Mouse (Mus musculus) gastrocnemius, postnatal 10 days (tissue): ENCODE measurements around the gene Pcdh15. TPM values are rescaled to one million over a fixed set of nuclear protein-coding genes. Genes with fewer than 3 reads are reported as not detected.

Source experiments
- DNase-seq: peaks from one replicate; pipeline ENCODE4 v3.0.0; 2021; ENCODE audit warnings: mixed read lengths
- total RNA-seq, 2 experiments: library from RNA; stranded (reverse); gene quantifications; 2 replicates each; pipeline ENCODE4 v1.2.3; 2021

Pcdh15 gene
- total RNA-seq, 2 experiments from 2014 or later, result 0.14 to 0.41 TPM

GRCm38 (mm10) chr10:73953362-73953761, 854.2 kb downstream of the Pcdh15 start:
- no peak for DNase-seq

- DNase-seq, result no peak
Observed at GRCm38 (mm10) chr10:73984057-73984456, 884.9 kb downstream of the Pcdh15 start.

- DNase-seq, result no peak
Observed at GRCm38 (mm10) chr10:74008836-74009235, 909.7 kb downstream of the Pcdh15 start.

- DNase-seq, result no peak
Observed at GRCm38 (mm10) chr10:74023091-74023490, 923.9 kb downstream of the Pcdh15 start.

- no peak for DNase-seq
Observed at GRCm38 (mm10) chr10:74053059-74053458, 953.9 kb downstream of the Pcdh15 start.

GRCm38 (mm10) chr10:74086653-74087052, 987.5 kb downstream of the Pcdh15 start:
- DNase-seq, result no peak

- no peak for DNase-seq
Observed at GRCm38 (mm10) chr10:74098296-74098695, 999.2 kb downstream of the Pcdh15 start.

GRCm38 (mm10) chr10:74114107-74114506, 1015.0 kb downstream of the Pcdh15 start:
- DNase-seq, result no peak

GRCm38 (mm10) chr10:74116817-74117216, 1017.7 kb downstream of the Pcdh15 start:
- DNase-seq, result no peak

GRCm38 (mm10) chr10:74123421-74123820, 1024.3 kb downstream of the Pcdh15 start:
- no peak for DNase-seq

GRCm38 (mm10) chr10:74129192-74129591, 1030.0 kb downstream of the Pcdh15 start:
- no peak for DNase-seq

- DNase-seq, result no peak
Observed at GRCm38 (mm10) chr10:74129665-74130064, 1030.5 kb downstream of the Pcdh15 start.

GRCm38 (mm10) chr10:74130805-74131204, 1031.7 kb downstream of the Pcdh15 start:
- no peak for DNase-seq

- no peak for DNase-seq
Observed at GRCm38 (mm10) chr10:74147966-74148365, 1048.8 kb downstream of the Pcdh15 start.

GRCm38 (mm10) chr10:74181921-74182320, 1082.8 kb downstream of the Pcdh15 start:
- DNase-seq, result no peak

- no peak for DNase-seq
Observed at GRCm38 (mm10) chr10:74203650-74204049, 1104.5 kb downstream of the Pcdh15 start.

GRCm38 (mm10) chr10:74217268-74217667, 1118.1 kb downstream of the Pcdh15 start:
- no peak for DNase-seq

GRCm38 (mm10) chr10:74220439-74220838, 1121.3 kb downstream of the Pcdh15 start:
- no peak for DNase-seq

GRCm38 (mm10) chr10:74257716-74258446, 1158.7 kb downstream of the Pcdh15 start:
- no peak for DNase-seq

- no peak for DNase-seq
Observed at GRCm38 (mm10) chr10:74258639-74259038, 1159.5 kb downstream of the Pcdh15 start.

GRCm38 (mm10) chr10:74269637-74270269, 1170.6 kb downstream of the Pcdh15 start:
- no peak for DNase-seq

- DNase-seq, result no peak
Observed at GRCm38 (mm10) chr10:74270894-74271293, 1171.8 kb downstream of the Pcdh15 start.

- DNase-seq, result no peak
Observed at GRCm38 (mm10) chr10:74304120-74304519, 1205.0 kb downstream of the Pcdh15 start.
